Mouse (Mus musculus) kidney, embryonic 14.5 days (tissue): ENCODE measurements around the gene Pfn1. TPM values are rescaled to one million over a fixed set of nuclear protein-coding genes. Genes with fewer than 3 reads are reported as not detected.

Experiments
- ATAC-seq: fragments of 200-750 bp; cut with Nextera tagmentation; 2 replicates; pipeline ENCODE4 v1.8.0; 2017; ENCODE audit warnings: moderate number of reproducible peaks, mild to moderate bottlenecking, moderate TSS enrichment, moderate library complexity; ENCODE audit not compliant: low FRiP score, low TSS enrichment
- H3K27ac ChIP-seq: fragments of 300-500 bp; sonication (generic); 2 replicates; pipeline ENCODE4 v1.5.1; 2014; ENCODE audit warnings: low read depth, mild to moderate bottlenecking, low read length, moderate library complexity, mixed read lengths
- H3K27me3 ChIP-seq: fragments of 300-500 bp; sonication (generic); 2 replicates; pipeline ENCODE4 v1.6.1; 2014; ENCODE audit warnings: mild to moderate bottlenecking, low read length; ENCODE audit not compliant: control insufficient read depth, insufficient read depth
- H3K36me3 ChIP-seq: fragments of 300-500 bp; sonication (generic); 2 replicates; pipeline ENCODE4 v1.6.1; 2014; ENCODE audit warnings: low read length, mixed read lengths; ENCODE audit not compliant: control insufficient read depth, insufficient read depth
- H3K4me1 ChIP-seq: fragments of 300-500 bp; sonication (generic); 2 replicates; pipeline ENCODE4 v1.6.1; 2014; ENCODE audit warnings: low read length, mixed read lengths; ENCODE audit not compliant: control insufficient read depth, insufficient read depth
- H3K4me2 ChIP-seq: fragments of 300-500 bp; sonication (generic); replicated peaks from 2 replicates; pipeline ENCODE4 v1.6.1; 2014; ENCODE audit warnings: low read depth, mild to moderate bottlenecking, low read length
- H3K4me3 ChIP-seq: fragments of 300-500 bp; sonication (generic); 2 replicates; pipeline ENCODE4 v1.5.1; 2014; ENCODE audit warnings: mild to moderate bottlenecking, low read length
- H3K9ac ChIP-seq: fragments of 300-500 bp; sonication (generic); 2 replicates; pipeline ENCODE4 v1.6.1; 2014; ENCODE audit warnings: low read depth, mild to moderate bottlenecking, low read length, moderate library complexity
- H3K9me3 ChIP-seq: fragments of 300-500 bp; sonication (generic); 2 replicates; pipeline ENCODE4 v1.6.1; 2016; ENCODE audit warnings: low read length; ENCODE audit not compliant: control insufficient read depth
- WGBS: fragments of 180-500 bp; shearing (Covaris S2); extraction: QIAGEN DNeasy Blood & Tissue Kit; methylation state at CpG from one replicate; pipeline ENCODE4 v1.1.7; 2014; 5-methylcytosine and 5-hydroxymethylcytosine counted together
- polyA plus RNA-seq: library from polyadenylated mRNA; unstranded; fragments of >200 nt; fragmentation: Nextera tagmentation; extraction: Ambion mirVana; gene quantifications from 2 replicates; pipeline ENCODE4 v1.2.1, GENCODE M21; 2014

The Pfn1 gene
- polyA plus RNA-seq, 1 experiment from 2014 or later: 1,900 TPM

GRCm38 (mm10) chr11:70638293-70638692 lies 16.2 kb downstream of the Pfn1 start:
- WGBS: 95% methylated on average over 1 of the region's 1 CpGs
- Histone ChIP-seq H3K4me3 (no peak overlapping the region), H3K4me1 (no peaks in the 10 kb centered on the region), H3K27me3 (no peaks in the 10 kb centered on the region), H3K9me3 (no peaks in the 10 kb centered on the region), H3K36me3 (peaks cover 4% of the 10 kb centered on the region; the same call in 1 of the 2 replicates), H3K4me2 (no peak overlapping the region), H3K9ac (peak overlapping the region; percentile 31; the same call in 1 of the 2 replicates), H3K27ac (no peak overlapping the region)
- ATAC-seq: no peak

GRCm38 (mm10) chr11:70637764-70638163 lies 16.7 kb downstream of the Pfn1 start:
- H3K4me1 ChIP-seq: no peaks in the 10 kb centered on the region
- peaks cover under 1% of the 10 kb centered on the region; the same call in 1 of the 2 replicates for H3K36me3 ChIP-seq
- ATAC-seq: no peak
- H3K27ac ChIP-seq: no peak overlapping the region
- H3K9me3 ChIP-seq: no peaks in the 10 kb centered on the region
- 100% methylated on average over 1 of the region's 1 CpGs for WGBS
- H3K4me3 ChIP-seq: no peak overlapping the region
- H3K9ac ChIP-seq: no peak overlapping the region
- H3K4me2 ChIP-seq: no peak overlapping the region
- no peaks in the 10 kb centered on the region for H3K27me3 ChIP-seq

GRCm38 (mm10) chr11:70635601-70636000 lies 18.8 kb downstream of the Pfn1 start:
- H3K9me3 ChIP-seq: no peaks in the 10 kb centered on the region
- no peaks in the 10 kb centered on the region for H3K27me3 ChIP-seq
- 75% methylated on average over 4 of the region's 4 CpGs for WGBS
- no peak overlapping the region for H3K9ac ChIP-seq
- no peak overlapping the region for H3K4me3 ChIP-seq
- no peak overlapping the region for H3K4me2 ChIP-seq
- no peak overlapping the region for H3K27ac ChIP-seq
- no peaks in the 10 kb centered on the region for H3K4me1 ChIP-seq
- no peaks in the 10 kb centered on the region for H3K36me3 ChIP-seq
- ATAC-seq: no peak

GRCm38 (mm10) chr11:70630129-70630528 lies 24.3 kb downstream of the Pfn1 start:
- Histone ChIP-seq H3K4me2 (no peak overlapping the region), H3K27me3 (no peaks in the 10 kb centered on the region), H3K9me3 (no peaks in the 10 kb centered on the region), H3K4me1 (no peaks in the 10 kb centered on the region), H3K4me3 (no peak overlapping the region), H3K36me3 (no peaks in the 10 kb centered on the region), H3K9ac (no peak overlapping the region), H3K27ac (no peak overlapping the region)
- 80% methylated on average over 7 of the region's 7 CpGs for WGBS
- ATAC-seq: no peak

GRCm38 (mm10) chr11:70629557-70629956 lies 24.9 kb downstream of the Pfn1 start:
- ATAC-seq: no peak
- Histone ChIP-seq H3K4me1 (no peaks in the 10 kb centered on the region), H3K9ac (no peak overlapping the region), H3K9me3 (no peaks in the 10 kb centered on the region), H3K36me3 (no peaks in the 10 kb centered on the region), H3K27ac (no peak overlapping the region), H3K27me3 (no peaks in the 10 kb centered on the region), H3K4me2 (no peak overlapping the region), H3K4me3 (no peak overlapping the region)
- 60% methylated on average over 5 of the region's 5 CpGs for WGBS

GRCm38 (mm10) chr11:70628431-70628830 lies 26.0 kb downstream of the Pfn1 start:
- Histone ChIP-seq H3K27me3 (no peaks in the 10 kb centered on the region), H3K36me3 (no peaks in the 10 kb centered on the region), H3K27ac (no peak overlapping the region), H3K9ac (no peak overlapping the region), H3K4me1 (no peaks in the 10 kb centered on the region), H3K9me3 (no peaks in the 10 kb centered on the region), H3K4me3 (no peak overlapping the region), H3K4me2 (no peak overlapping the region)
- 56% methylated on average over 2 of the region's 2 CpGs for WGBS
- no peak for ATAC-seq

GRCm38 (mm10) chr11:70626877-70627276 lies 27.6 kb downstream of the Pfn1 start:
- H3K9me3 ChIP-seq: no peaks in the 10 kb centered on the region
- 59% methylated on average over 4 of the region's 4 CpGs for WGBS
- H3K4me1 ChIP-seq: no peaks in the 10 kb centered on the region
- ATAC-seq: no peak
- H3K27ac ChIP-seq: no peak overlapping the region
- no peaks in the 10 kb centered on the region for H3K27me3 ChIP-seq
- no peak overlapping the region for H3K4me2 ChIP-seq
- no peak overlapping the region for H3K4me3 ChIP-seq
- H3K36me3 ChIP-seq: no peaks in the 10 kb centered on the region
- H3K9ac ChIP-seq: no peak overlapping the region

GRCm38 (mm10) chr11:70625473-70625872 lies 29.0 kb downstream of the Pfn1 start:
- H3K36me3 ChIP-seq: no peaks in the 10 kb centered on the region
- no peak overlapping the region for H3K4me2 ChIP-seq
- no peak overlapping the region for H3K27ac ChIP-seq
- H3K9ac ChIP-seq: no peak overlapping the region
- H3K9me3 ChIP-seq: no peaks in the 10 kb centered on the region
- no peaks in the 10 kb centered on the region for H3K27me3 ChIP-seq
- no peak for ATAC-seq
- H3K4me1 ChIP-seq: no peaks in the 10 kb centered on the region
- no peak overlapping the region for H3K4me3 ChIP-seq
- 55% methylated on average over 4 of the region's 4 CpGs for WGBS

GRCm38 (mm10) chr11:70623053-70623742 lies 31.2 kb downstream of the Pfn1 start:
- Histone ChIP-seq H3K4me3 (no peak overlapping the region), H3K36me3 (no peaks in the 10 kb centered on the region), H3K4me1 (no peaks in the 10 kb centered on the region), H3K4me2 (no peak overlapping the region), H3K27ac (no peak overlapping the region), H3K9ac (no peak overlapping the region), H3K9me3 (no peaks in the 10 kb centered on the region), H3K27me3 (no peaks in the 10 kb centered on the region)
- no peak for ATAC-seq
- WGBS: 85% methylated on average over 10 of the region's 10 CpGs
